Mouse (Mus musculus) intestine, postnatal 0 days (tissue): ENCODE measurements around the gene Tbx20. TPM values are rescaled to one million over a fixed set of nuclear protein-coding genes. Genes with fewer than 3 reads are reported as not detected.

Experiments
- ATAC-seq: fragments of 200-750 bp; cut with Nextera tagmentation; 2 replicates; pipeline ENCODE4 v1.8.0; 2017; ENCODE audit warnings: mild to moderate bottlenecking, moderate TSS enrichment, moderate library complexity
- H3K27ac ChIP-seq: fragments of 300-500 bp; sonication (generic); 2 replicates; pipeline ENCODE4 v1.5.1; 2014; ENCODE audit warnings: mild to moderate bottlenecking, low read depth, low read length, moderate library complexity
- H3K27me3 ChIP-seq: fragments of 300-500 bp; sonication (generic); replicated peaks from 2 replicates; pipeline ENCODE4 v1.6.1; 2014; ENCODE audit warnings: low read length, mixed read lengths; ENCODE audit not compliant: control insufficient read depth, insufficient read depth
- H3K36me3 ChIP-seq: fragments of 300-500 bp; sonication (generic); 2 replicates; pipeline ENCODE4 v1.6.1; 2014; ENCODE audit warnings: mild to moderate bottlenecking, moderate library complexity; ENCODE audit not compliant: control insufficient read depth, insufficient read depth
- H3K4me1 ChIP-seq: fragments of 300-500 bp; sonication (generic); replicated peaks from 2 replicates; pipeline ENCODE4 v1.6.1; 2014; ENCODE audit warnings: antibody characterized with exemption, low read length, mixed read lengths; ENCODE audit not compliant: control insufficient read depth, insufficient read depth
- H3K4me2 ChIP-seq: fragments of 300-500 bp; sonication (generic); replicated peaks from 2 replicates; pipeline ENCODE4 v1.6.1; 2014; ENCODE audit warnings: low read depth, mild to moderate bottlenecking, moderate library complexity
- H3K4me3 ChIP-seq: fragments of 300-500 bp; sonication (generic); 2 replicates; pipeline ENCODE4 v1.5.1; 2014; ENCODE audit warnings: low read depth, low read length
- H3K9ac ChIP-seq: fragments of 300-500 bp; sonication (generic); 2 replicates; pipeline ENCODE4 v1.6.1; 2014; ENCODE audit warnings: mild to moderate bottlenecking, low read depth, low read length
- H3K9me3 ChIP-seq: fragments of 300-500 bp; sonication (generic); 2 replicates; pipeline ENCODE4 v1.6.1; 2016; ENCODE audit warnings: mixed run types; ENCODE audit not compliant: control insufficient read depth
- CTCF ChIP-seq: sonication (generic); IDR thresholded peaks from 2 replicates; pipeline ENCODE4 v1.5.1; 2016; ENCODE audit warnings: low read depth, mild to moderate bottlenecking, control low read depth, antibody characterized with exemption, moderate library complexity
- WGBS: fragments of 180-500 bp; shearing (Covaris S2); extraction: QIAGEN DNeasy Blood & Tissue Kit; methylation state at CpG from one replicate; pipeline ENCODE4 v1.1.7; 2014; 5-methylcytosine and 5-hydroxymethylcytosine counted together
- polyA plus RNA-seq: library from polyadenylated mRNA; unstranded; fragments of >200 nt; fragmentation: Nextera tagmentation; extraction: Ambion mirVana; gene quantifications from 2 replicates; pipeline ENCODE4 v1.2.1, GENCODE M21; 2015

The Tbx20 gene
- polyA plus RNA-seq, 1 experiment from 2014 or later: not detected

GRCm38 (mm10) chr9:24770941-24771405 lies 3.1 kb downstream of the Tbx20 start:
- Histone ChIP-seq H3K9me3 (no peaks in the 10 kb centered on the region), H3K4me1 (no peaks in the 10 kb centered on the region), H3K27ac (no peak overlapping the region), H3K36me3 (no peaks in the 10 kb centered on the region), H3K9ac (no peak overlapping the region), H3K4me2 (no peak overlapping the region), H3K4me3 (no peak overlapping the region), H3K27me3 (peaks cover 84% of the 10 kb centered on the region)
- 10% methylated on average over 8 of the region's 8 CpGs for WGBS
- ATAC-seq: no peak
- TF ChIP-seq CTCF: no peak

- Histone ChIP-seq H3K4me2 (peak overlapping the region; percentile 63), H3K9ac (no peak overlapping the region), H3K4me1 (no peaks in the 10 kb centered on the region), H3K27ac (no peak overlapping the region), H3K4me3 (peak overlapping the region; percentile 38), H3K9me3 (no peaks in the 10 kb centered on the region), H3K36me3 (no peaks in the 10 kb centered on the region), H3K27me3 (peaks cover 79% of the 10 kb centered on the region)
- WGBS: 2% methylated on average over 41 of the region's 41 CpGs
- TF ChIP-seq CTCF: no peak
- peak; percentile 19; the same call in 1 of the 2 replicates for ATAC-seq
Measured at GRCm38 (mm10) chr9:24770149-24770940, 3.8 kb downstream of the Tbx20 start.

GRCm38 (mm10) chr9:24769611-24770010 lies 4.5 kb downstream of the Tbx20 start:
- no peaks in the 10 kb centered on the region for H3K9me3 ChIP-seq
- H3K27ac ChIP-seq: no peak overlapping the region
- peak overlapping the region; percentile 63; the same call in 1 of the 2 replicates for H3K4me2 ChIP-seq
- H3K4me3 ChIP-seq: peak overlapping the region; percentile 38
- 29% methylated on average over 9 of the region's 9 CpGs for WGBS
- no peaks in the 10 kb centered on the region for H3K4me1 ChIP-seq
- H3K36me3 ChIP-seq: no peaks in the 10 kb centered on the region
- H3K27me3 ChIP-seq: peaks cover 73% of the 10 kb centered on the region
- ATAC-seq: no peak
- no peak overlapping the region for H3K9ac ChIP-seq
- TF ChIP-seq CTCF: no peak

GRCm38 (mm10) chr9:24767056-24767455 lies 7.0 kb downstream of the Tbx20 start:
- no peak overlapping the region for H3K4me2 ChIP-seq
- no peak overlapping the region for H3K9ac ChIP-seq
- 60% methylated on average over 3 of the region's 3 CpGs for WGBS
- no peaks in the 10 kb centered on the region for H3K4me1 ChIP-seq
- H3K36me3 ChIP-seq: no peaks in the 10 kb centered on the region
- H3K27me3 ChIP-seq: peaks cover 51% of the 10 kb centered on the region
- no peak overlapping the region for H3K27ac ChIP-seq
- no peak overlapping the region for H3K4me3 ChIP-seq
- TF ChIP-seq CTCF: no peak
- ATAC-seq: no peak
- H3K9me3 ChIP-seq: no peaks in the 10 kb centered on the region

- Histone ChIP-seq H3K27me3 (peaks cover 36% of the 10 kb centered on the region), H3K4me3 (no peak overlapping the region), H3K4me2 (no peak overlapping the region), H3K36me3 (no peaks in the 10 kb centered on the region), H3K9ac (no peak overlapping the region), H3K4me1 (no peaks in the 10 kb centered on the region), H3K27ac (no peak overlapping the region), H3K9me3 (no peaks in the 10 kb centered on the region)
- 71% methylated on average over 4 of the region's 4 CpGs for WGBS
- TF ChIP-seq CTCF: no peak
- no peak for ATAC-seq
Measured at GRCm38 (mm10) chr9:24765572-24765971, 8.5 kb downstream of the Tbx20 start.

- H3K9ac ChIP-seq: no peak overlapping the region
- no peaks in the 10 kb centered on the region for H3K36me3 ChIP-seq
- H3K4me2 ChIP-seq: no peak overlapping the region
- WGBS: 39% methylated on average over 4 of the region's 4 CpGs
- H3K27me3 ChIP-seq: peaks cover 5% of the 10 kb centered on the region; the same call in 1 of the 2 replicates
- ATAC-seq: no peak
- H3K9me3 ChIP-seq: no peaks in the 10 kb centered on the region
- peak; percentile 77 for TF ChIP-seq CTCF
- no peaks in the 10 kb centered on the region for H3K4me1 ChIP-seq
- no peak overlapping the region for H3K4me3 ChIP-seq
- no peak overlapping the region for H3K27ac ChIP-seq
Measured at GRCm38 (mm10) chr9:24760461-24760860, 13.6 kb downstream of the Tbx20 start.
